Mouse (Mus musculus) testis, adult 2 months (tissue): ENCODE measurements around the gene Surf6. TPM values are rescaled to one million over a fixed set of nuclear protein-coding genes. Genes with fewer than 3 reads are reported as not detected.

ENCODE experiments used
- H3K27ac ChIP-seq: fragments of 200-500 bp; 2 replicates; pipeline ENCODE4 v1.5.1; 2012; ENCODE audit warnings: low read depth, low read length; ENCODE audit not compliant: control insufficient read depth, insufficient read depth
- H3K27me3 ChIP-seq: fragments of 200-500 bp; 2 replicates; pipeline ENCODE4 v1.6.1; 2012; ENCODE audit warnings: mild to moderate bottlenecking, low read length, moderate library complexity; ENCODE audit not compliant: control insufficient read depth, insufficient read depth
- H3K36me3 ChIP-seq: fragments of 200-500 bp; 2 replicates; pipeline ENCODE4 v1.6.1; 2012; ENCODE audit warnings: mild to moderate bottlenecking, low read length; ENCODE audit not compliant: control insufficient read depth, insufficient read depth
- H3K4me1 ChIP-seq: fragments of 200-500 bp; 2 replicates; pipeline ENCODE4 v1.6.1; 2012; ENCODE audit warnings: low read length; ENCODE audit not compliant: control insufficient read depth, insufficient read depth
- H3K4me3 ChIP-seq: fragments of 200-500 bp; 2 replicates; pipeline ENCODE4 v1.5.1; 2012; ENCODE audit warnings: low read depth, mild to moderate bottlenecking, low read length, moderate library complexity, mixed read lengths; ENCODE audit not compliant: control insufficient read depth
- CTCF ChIP-seq: fragments of 200-500 bp; IDR thresholded peaks from 2 replicates; pipeline ENCODE4 v1.5.1; 2012; ENCODE audit warnings: low read depth, mild to moderate bottlenecking, inconsistent platforms, low read length, moderate library complexity; ENCODE audit not compliant: control insufficient read depth, insufficient read depth, insufficient replicate concordance
- POLR2A ChIP-seq: fragments of 200-500 bp; IDR thresholded peaks from 2 replicates; pipeline ENCODE4 v1.6.1; 2012; ENCODE audit warnings: low read depth, mild to moderate bottlenecking, inconsistent platforms, low read length, moderate library complexity; ENCODE audit not compliant: control insufficient read depth
- polyA plus RNA-seq: library from polyadenylated mRNA; depleted of rRNA; stranded (reverse); fragments of >200 nt; gene quantifications from 2 replicates; pipeline ENCODE4 v1.2.3, GENCODE M21; 2012; rRNA removed

Gene Surf6
- 4.5 and 5.8 TPM in 2 replicates for polyA plus RNA-seq

GRCm38 (mm10) chr2:26902467-26903220 is at the start of gene Surf6:
TSS of gene Surf6 (minus strand) at chr2:26902879.
- Histone ChIP-seq H3K36me3 (peaks cover 3% of the 10 kb centered on the region), H3K27ac (peak within 1 kb of the TSS; percentile 76)
- TF ChIP-seq CTCF, result no peak
- TF ChIP-seq POLR2A, result peak; percentile 82

GRCm38 (mm10) chr2:26952193-26952592 is 49.5 kb upstream of the Surf6 start:
- no peak overlapping the region for H3K27ac ChIP-seq
- TF ChIP-seq POLR2A (no peak), CTCF (no peak)
- H3K4me3 ChIP-seq, result no peak overlapping the region
- no peaks in the 10 kb centered on the region; the same call in 1 of the 2 replicates for H3K36me3 ChIP-seq
- H3K4me1 ChIP-seq, result no peaks in the 10 kb centered on the region
- no peaks in the 10 kb centered on the region for H3K27me3 ChIP-seq

More at GRCm38 (mm10) chr2:26902467-26903220, at the start of gene Surf6:
- no peaks in the 10 kb centered on the region for H3K27me3 ChIP-seq
- peaks cover 4% of the 10 kb centered on the region for H3K4me1 ChIP-seq
- peak within 1 kb of the TSS; percentile 99 for H3K4me3 ChIP-seq

GRCm38 (mm10) chr2:26951346-26951905 is 48.7 kb upstream of the Surf6 start:
- TF ChIP-seq CTCF (no peak), POLR2A (no peak)
- H3K36me3 ChIP-seq, result no peaks in the 10 kb centered on the region; the same call in 1 of the 2 replicates
- H3K27me3 ChIP-seq, result no peaks in the 10 kb centered on the region
- H3K4me1 ChIP-seq, result no peaks in the 10 kb centered on the region
- H3K4me3 ChIP-seq, result no peak overlapping the region
- no peak overlapping the region for H3K27ac ChIP-seq

- H3K27ac ChIP-seq, result no peak overlapping the region
- no peaks in the 10 kb centered on the region for H3K27me3 ChIP-seq
- no peak for TF ChIP-seq POLR2A
- no peak for TF ChIP-seq CTCF
- H3K4me1 ChIP-seq, result no peaks in the 10 kb centered on the region
- H3K4me3 ChIP-seq, result no peak overlapping the region
- H3K36me3 ChIP-seq, result no peaks in the 10 kb centered on the region; the same call in 1 of the 2 replicates
Measured at GRCm38 (mm10) chr2:26950411-26950810, 47.7 kb upstream of the Surf6 start.

GRCm38 (mm10) chr2:26943253-26943652 is 40.6 kb upstream of the Surf6 start:
- no peaks in the 10 kb centered on the region for H3K27me3 ChIP-seq
- no peaks in the 10 kb centered on the region for H3K4me1 ChIP-seq
- H3K27ac ChIP-seq, result no peak overlapping the region
- H3K36me3 ChIP-seq, result no peaks in the 10 kb centered on the region; the same call in 1 of the 2 replicates
- H3K4me3 ChIP-seq, result no peak overlapping the region
- TF ChIP-seq CTCF, result no peak
- no peak for TF ChIP-seq POLR2A

- Histone ChIP-seq H3K36me3 (no peaks in the 10 kb centered on the region; the same call in 1 of the 2 replicates), H3K4me1 (no peaks in the 10 kb centered on the region), H3K4me3 (no peak overlapping the region), H3K27me3 (no peaks in the 10 kb centered on the region), H3K27ac (no peak overlapping the region)
- no peak for TF ChIP-seq POLR2A
- peak; percentile 13; the same call in 1 of the 2 replicates for TF ChIP-seq CTCF
Measured at GRCm38 (mm10) chr2:26941539-26941938, 38.9 kb upstream of the Surf6 start.

GRCm38 (mm10) chr2:26936425-26936824 is 33.7 kb upstream of the Surf6 start:
- no peak overlapping the region for H3K4me3 ChIP-seq
- H3K36me3 ChIP-seq, result no peaks in the 10 kb centered on the region
- H3K27me3 ChIP-seq, result no peaks in the 10 kb centered on the region
- TF ChIP-seq POLR2A (no peak), CTCF (no peak)
- peaks cover 12% of the 10 kb centered on the region for H3K4me1 ChIP-seq
- H3K27ac ChIP-seq, result no peak overlapping the region

GRCm38 (mm10) chr2:26935286-26935685 is 32.6 kb upstream of the Surf6 start:
- Histone ChIP-seq H3K27me3 (no peaks in the 10 kb centered on the region), H3K4me1 (peaks cover 14% of the 10 kb centered on the region), H3K27ac (no peak overlapping the region), H3K4me3 (no peak overlapping the region), H3K36me3 (no peaks in the 10 kb centered on the region)
- TF ChIP-seq POLR2A (no peak), CTCF (no peak)
